Mouse (Mus musculus) heart, embryonic 11.5 days (tissue): ENCODE results near the gene 2900026A02Rik. TPM values are rescaled to one million over a fixed set of nuclear protein-coding genes. Genes with fewer than 3 reads are reported as not detected.

Source experiments
- ATAC-seq: fragments of 200-750 bp; cut with Nextera tagmentation; replicated peaks from 2 replicates; pipeline ENCODE4 v1.8.0; 2017; ENCODE audit warnings: moderate library complexity; ENCODE audit not compliant: insufficient number of reproducible peaks, low FRiP score, low TSS enrichment
- H3K27ac ChIP-seq: fragments of 300-500 bp; sonication (generic); 2 replicates; pipeline ENCODE4 v1.5.1; 2014; ENCODE audit warnings: mild to moderate bottlenecking, low read depth, low read length
- H3K27me3 ChIP-seq: fragments of 300-500 bp; sonication (generic); 2 replicates; pipeline ENCODE4 v1.6.1; 2014; ENCODE audit warnings: mild to moderate bottlenecking, low read length, mixed read lengths; ENCODE audit not compliant: control insufficient read depth, insufficient read depth
- H3K36me3 ChIP-seq: fragments of 300-500 bp; sonication (generic); 2 replicates; pipeline ENCODE4 v1.6.1; 2014; ENCODE audit warnings: mild to moderate bottlenecking, low read length, moderate library complexity, mixed read lengths; ENCODE audit not compliant: control insufficient read depth, insufficient read depth
- H3K4me1 ChIP-seq: fragments of 300-500 bp; sonication (generic); 2 replicates; pipeline ENCODE4 v1.6.1; 2014; ENCODE audit warnings: low read length; ENCODE audit not compliant: control insufficient read depth, insufficient read depth
- H3K4me2 ChIP-seq: fragments of 300-500 bp; sonication (generic); 2 replicates; pipeline ENCODE4 v1.6.1; 2014; ENCODE audit warnings: mild to moderate bottlenecking, moderate library complexity
- H3K4me3 ChIP-seq: fragments of 300-500 bp; sonication (generic); 2 replicates; pipeline ENCODE4 v1.5.1; 2014; ENCODE audit warnings: low read depth, low read length
- H3K9ac ChIP-seq: fragments of 300-500 bp; sonication (generic); 2 replicates; pipeline ENCODE4 v1.6.1; 2014; ENCODE audit warnings: mild to moderate bottlenecking, low read depth, low read length, moderate library complexity
- H3K9me3 ChIP-seq: fragments of 300-500 bp; sonication (generic); replicated peaks from 2 replicates; pipeline ENCODE4 v1.6.1; 2016; ENCODE audit warnings: low read length; ENCODE audit not compliant: control insufficient read depth
- WGBS: fragments of 180-500 bp; shearing (Covaris S2); extraction: QIAGEN DNeasy Blood & Tissue Kit; methylation state at CpG from one replicate; pipeline ENCODE4 v1.1.7; 2014; ENCODE audit not compliant: insufficient replicate concordance; 5-methylcytosine and 5-hydroxymethylcytosine counted together
- polyA plus RNA-seq: library from polyadenylated mRNA; unstranded; fragments of >200 nt; fragmentation: Nextera tagmentation; extraction: Ambion mirVana; gene quantifications from 2 replicates; pipeline ENCODE4 v1.2.1, GENCODE M21; 2014

Gene 2900026A02Rik
- polyA plus RNA-seq, 1 experiment from 2014 or later: 7.0 TPM

- Histone ChIP-seq H3K4me3 (no peak overlapping the region), H3K4me1 (peaks cover 26% of the 10 kb centered on the region), H3K27ac (no peak overlapping the region), H3K27me3 (no peaks in the 10 kb centered on the region), H3K4me2 (no peak overlapping the region), H3K36me3 (no peaks in the 10 kb centered on the region), H3K9me3 (no peaks in the 10 kb centered on the region), H3K9ac (no peak overlapping the region)
- 84% methylated on average over 12 of the region's 12 CpGs for WGBS
- no peak for ATAC-seq
These were observed 25.6 kb downstream of the 2900026A02Rik start for GRCm38 (mm10) chr5:113195451-113195850.

GRCm38 (mm10) chr5:113193762-113194161 lies 27.3 kb downstream of the 2900026A02Rik start:
- Histone ChIP-seq H3K9ac (no peak overlapping the region), H3K4me2 (no peak overlapping the region), H3K9me3 (no peaks in the 10 kb centered on the region), H3K4me3 (no peak overlapping the region), H3K27ac (no peak overlapping the region), H3K36me3 (no peaks in the 10 kb centered on the region), H3K4me1 (peaks cover 20% of the 10 kb centered on the region; the same call in 1 of the 2 replicates), H3K27me3 (no peaks in the 10 kb centered on the region)
- no peak for ATAC-seq
- WGBS: 91% methylated on average over 18 of the region's 18 CpGs

- H3K4me2 ChIP-seq: no peak overlapping the region
- WGBS: 71% methylated on average over 14 of the region's 14 CpGs
These were observed 29.1 kb downstream of the 2900026A02Rik start for GRCm38 (mm10) chr5:113191901-113192300.

GRCm38 (mm10) chr5:113190558-113190957 lies 30.5 kb downstream of the 2900026A02Rik start:
- H3K27ac ChIP-seq: no peak overlapping the region
- no peaks in the 10 kb centered on the region for H3K9me3 ChIP-seq
- no peak for ATAC-seq
- 0 out of 2 replicates have a peak, but pooled peaks cover 3% of the 10 kb centered on the region for H3K4me1 ChIP-seq
- no peak overlapping the region for H3K4me3 ChIP-seq
- WGBS: 56% methylated on average over 14 of the region's 14 CpGs
- no peaks in the 10 kb centered on the region for H3K27me3 ChIP-seq
- no peak overlapping the region for H3K4me2 ChIP-seq
- H3K36me3 ChIP-seq: no peaks in the 10 kb centered on the region
- H3K9ac ChIP-seq: no peak overlapping the region

More at GRCm38 (mm10) chr5:113191901-113192300, 29.1 kb downstream of the 2900026A02Rik start:
- no peaks in the 10 kb centered on the region for H3K9me3 ChIP-seq
- no peaks in the 10 kb centered on the region for H3K36me3 ChIP-seq
- H3K9ac ChIP-seq: no peak overlapping the region
- H3K27me3 ChIP-seq: no peaks in the 10 kb centered on the region
- ATAC-seq: no peak
- no peak overlapping the region for H3K4me3 ChIP-seq
- H3K27ac ChIP-seq: no peak overlapping the region
- peaks cover 6% of the 10 kb centered on the region; the same call in 1 of the 2 replicates for H3K4me1 ChIP-seq

- H3K36me3 ChIP-seq: no peaks in the 10 kb centered on the region
- H3K4me1 ChIP-seq: peaks cover 7% of the 10 kb centered on the region
- no peaks in the 10 kb centered on the region for H3K9me3 ChIP-seq
- no peak overlapping the region; the same call in 1 of the 2 replicates for H3K27ac ChIP-seq
- WGBS: 38% methylated on average over 6 of the region's 6 CpGs
- no peak overlapping the region for H3K9ac ChIP-seq
- ATAC-seq: no peak
- H3K27me3 ChIP-seq: no peaks in the 10 kb centered on the region
- no peak overlapping the region for H3K4me3 ChIP-seq
- no peak overlapping the region; the same call in 1 of the 2 replicates for H3K4me2 ChIP-seq
These were observed 39.6 kb downstream of the 2900026A02Rik start for GRCm38 (mm10) chr5:113181441-113181840.

GRCm38 (mm10) chr5:113180755-113181154 lies 40.3 kb downstream of the 2900026A02Rik start:
- Histone ChIP-seq H3K36me3 (no peaks in the 10 kb centered on the region), H3K4me1 (peaks cover 7% of the 10 kb centered on the region), H3K27me3 (no peaks in the 10 kb centered on the region), H3K9ac (no peak overlapping the region), H3K27ac (peak overlapping the region; percentile 73), H3K4me2 (peak overlapping the region; percentile 72), H3K4me3 (peak overlapping the region; percentile 39; the same call in 1 of the 2 replicates), H3K9me3 (no peaks in the 10 kb centered on the region)
- WGBS: 79% methylated on average over 15 of the region's 15 CpGs
- no peak for ATAC-seq

- ATAC-seq: peak; percentile 63; the same call in 1 of the 2 replicates
- H3K9ac ChIP-seq: peak overlapping the region; percentile 67
- H3K27ac ChIP-seq: peak overlapping the region; percentile 73
- 3% methylated on average over 28 of the region's 30 CpGs for WGBS
- peak overlapping the region; percentile 72 for H3K4me2 ChIP-seq
- peak overlapping the region; percentile 39 for H3K4me3 ChIP-seq
- peaks cover 7% of the 10 kb centered on the region for H3K4me1 ChIP-seq
- H3K27me3 ChIP-seq: no peaks in the 10 kb centered on the region
- H3K36me3 ChIP-seq: no peaks in the 10 kb centered on the region
- H3K9me3 ChIP-seq: no peaks in the 10 kb centered on the region
These were observed 41.0 kb downstream of the 2900026A02Rik start for GRCm38 (mm10) chr5:113179843-113180682.

GRCm38 (mm10) chr5:113179451-113179842 lies 41.6 kb downstream of the 2900026A02Rik start:
- Histone ChIP-seq H3K27me3 (no peaks in the 10 kb centered on the region), H3K27ac (peak overlapping the region; percentile 73), H3K4me2 (peak overlapping the region; percentile 72), H3K9ac (peak overlapping the region; percentile 67), H3K4me3 (peak overlapping the region; percentile 39), H3K9me3 (no peaks in the 10 kb centered on the region), H3K4me1 (peaks cover 7% of the 10 kb centered on the region), H3K36me3 (no peaks in the 10 kb centered on the region)
- no peak for ATAC-seq
- WGBS: 7% methylated on average over 5 of the region's 9 CpGs
